Mouse (Mus musculus) forebrain, embryonic 12.5 days (tissue): Measurements from ENCODE around the gene Cct5. TPM values are rescaled to one million over a fixed set of nuclear protein-coding genes. Genes with fewer than 3 reads are reported as not detected.

Source experiments
- ATAC-seq: fragments of 200-750 bp; cut with Nextera tagmentation; 2 replicates; pipeline ENCODE4 v1.8.0; 2017; ENCODE audit warnings: moderate TSS enrichment; ENCODE audit not compliant: low FRiP score
- H3K27ac ChIP-seq: fragments of 300-500 bp; sonication (generic); 2 replicates; pipeline ENCODE4 v1.5.1; 2016; ENCODE audit warnings: mild to moderate bottlenecking
- H3K27me3 ChIP-seq: fragments of 300-500 bp; sonication (generic); 2 replicates; pipeline ENCODE4 v1.6.1; 2016; ENCODE audit warnings: mild to moderate bottlenecking
- H3K36me3 ChIP-seq: fragments of 300-500 bp; sonication (generic); replicated peaks from 2 replicates; pipeline ENCODE4 v1.6.1; 2016; ENCODE audit warnings: mild to moderate bottlenecking
- H3K4me1 ChIP-seq: fragments of 300-500 bp; sonication (generic); 2 replicates; pipeline ENCODE4 v1.6.1; 2016
- H3K4me2 ChIP-seq: fragments of 300-500 bp; sonication (generic); 2 replicates; pipeline ENCODE4 v1.6.1; 2016; ENCODE audit warnings: mild to moderate bottlenecking, moderate library complexity
- H3K4me3 ChIP-seq: fragments of 300-500 bp; sonication (generic); replicated peaks from 2 replicates; pipeline ENCODE4 v1.5.1; 2016; ENCODE audit warnings: mild to moderate bottlenecking
- H3K9ac ChIP-seq: fragments of 300-500 bp; sonication (generic); 2 replicates; pipeline ENCODE4 v1.6.1; 2016; ENCODE audit warnings: mild to moderate bottlenecking
- H3K9me3 ChIP-seq: fragments of 300-500 bp; sonication (generic); 2 replicates; pipeline ENCODE4 v1.6.1; 2016
- WGBS: fragments of 180-500 bp; shearing (Covaris S2); methylation state at CpG from one replicate; pipeline ENCODE4 v1.1.7; 2016; 5-methylcytosine and 5-hydroxymethylcytosine counted together
- polyA plus RNA-seq: library from polyadenylated mRNA; unstranded; fragments of >200 nt; fragmentation: Nextera tagmentation; extraction: Ambion mirVana; gene quantifications from 2 replicates; pipeline ENCODE4 v1.2.1, GENCODE M21; 2016

Cct5 gene
- polyA plus RNA-seq, 1 experiment from 2014 or later, result 617 TPM

DNA sequence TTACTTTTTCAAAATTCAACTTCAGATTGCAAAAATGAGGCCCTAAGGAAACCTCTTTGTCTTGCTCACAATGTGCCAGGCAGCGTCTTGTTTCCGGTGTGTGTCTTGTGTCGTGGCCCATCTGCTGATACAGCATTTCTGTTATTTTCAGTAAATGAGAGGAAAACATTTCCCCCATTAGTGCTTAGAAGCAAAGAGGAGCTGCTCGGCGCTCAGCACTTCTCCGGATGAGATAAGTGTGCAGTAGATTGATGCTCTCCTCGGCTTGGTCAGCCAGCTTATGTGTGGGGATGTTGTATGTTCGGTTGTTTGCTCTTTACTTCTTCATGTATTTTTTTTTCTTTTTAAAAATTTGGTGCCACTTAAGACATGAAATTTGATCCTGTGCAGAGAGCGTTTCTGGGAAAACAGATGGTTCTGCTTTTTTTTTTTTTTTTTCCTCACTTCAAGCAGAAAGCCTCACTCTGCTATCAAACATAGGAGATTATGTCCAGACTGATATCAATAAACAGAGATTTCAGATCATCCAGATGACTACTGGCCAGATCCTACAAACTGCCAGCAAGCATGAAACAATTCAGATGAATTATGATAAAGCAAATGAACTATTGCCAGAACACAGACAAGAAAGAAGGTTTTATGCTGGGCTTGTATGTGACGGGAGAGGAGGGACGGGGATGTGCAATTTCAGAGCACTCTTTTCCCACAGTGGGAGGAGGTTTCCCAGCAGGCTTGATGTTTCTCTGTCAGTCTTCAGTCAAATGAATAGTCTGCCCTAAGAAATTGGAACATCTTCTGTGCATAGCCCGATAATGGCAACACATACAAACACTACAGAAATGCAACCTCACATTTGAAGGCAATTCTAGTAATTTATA lies 25.9 kb upstream of the Cct5 start:
- peak overlapping the region; percentile 78 for H3K27ac ChIP-seq

DNA sequence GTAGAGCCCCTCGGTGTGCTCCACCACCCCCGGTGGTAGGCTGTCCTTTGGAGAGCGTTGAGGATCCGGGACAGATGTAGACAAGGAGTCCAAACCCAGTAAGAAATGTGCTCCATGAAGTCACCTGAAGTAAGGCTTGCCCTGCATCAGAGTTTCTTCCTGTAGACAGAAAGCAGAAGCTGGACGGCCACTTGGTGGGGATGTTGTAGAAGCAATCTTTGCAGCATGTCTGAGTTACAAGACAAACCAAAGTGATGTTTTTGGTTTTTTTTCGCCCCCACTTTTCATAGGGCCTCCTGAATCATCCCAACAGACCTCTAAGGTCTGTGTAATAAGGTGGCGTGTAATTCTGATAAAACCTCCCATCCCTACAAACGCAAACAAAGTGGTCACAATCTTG lies 17.9 kb upstream of the Cct5 start:
- H3K9ac ChIP-seq, result no peak overlapping the region
- peaks cover 51% of the 10 kb centered on the region for H3K36me3 ChIP-seq
- no peak overlapping the region for H3K4me3 ChIP-seq
- no peaks in the 10 kb centered on the region for H3K9me3 ChIP-seq
- H3K4me1 ChIP-seq, result no peaks in the 10 kb centered on the region
- no peak overlapping the region for H3K4me2 ChIP-seq
- H3K27ac ChIP-seq, result no peak overlapping the region
- 94% methylated on average over 8 of the region's 8 CpGs for WGBS
- ATAC-seq, result no peak
- H3K27me3 ChIP-seq, result no peaks in the 10 kb centered on the region

More for the DNA sequence above, 25.9 kb upstream of the Cct5 start:
- Histone ChIP-seq H3K9ac (no peak overlapping the region), H3K4me1 (peaks cover 5% of the 10 kb centered on the region; the same call in 1 of the 2 replicates), H3K9me3 (no peaks in the 10 kb centered on the region), H3K27me3 (no peaks in the 10 kb centered on the region), H3K4me2 (no peak overlapping the region), H3K4me3 (no peak overlapping the region), H3K36me3 (peaks cover 8% of the 10 kb centered on the region; the same call in 1 of the 2 replicates)
- ATAC-seq, result peak; percentile 36; the same call in 1 of the 2 replicates
- 45% methylated on average over 12 of the region's 12 CpGs for WGBS

DNA sequence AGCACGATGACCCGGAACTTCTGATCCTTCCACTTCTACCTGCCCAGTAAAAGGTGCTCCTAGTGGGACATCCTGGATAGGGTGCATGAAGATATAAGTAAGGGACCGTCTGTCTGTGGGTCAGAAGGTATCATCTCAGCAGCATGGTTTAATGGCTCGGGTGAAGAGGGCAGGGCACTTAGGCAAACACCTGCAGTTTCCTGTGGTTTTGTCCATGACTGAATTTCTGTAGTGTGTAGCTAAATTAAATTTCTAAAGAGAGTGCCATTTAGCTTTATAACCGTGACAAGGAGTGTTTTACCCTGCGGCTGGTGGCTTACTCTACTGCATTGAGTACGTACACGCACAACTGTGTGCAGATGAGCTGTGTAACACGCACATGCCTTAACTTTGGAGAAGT lies 15.7 kb upstream of the Cct5 start:
- Histone ChIP-seq H3K9ac (no peak overlapping the region), H3K4me1 (no peaks in the 10 kb centered on the region), H3K4me3 (no peak overlapping the region), H3K4me2 (no peak overlapping the region), H3K9me3 (no peaks in the 10 kb centered on the region), H3K36me3 (peaks cover 43% of the 10 kb centered on the region), H3K27ac (no peak overlapping the region), H3K27me3 (no peaks in the 10 kb centered on the region)
- ATAC-seq, result no peak
- WGBS, result 96% methylated on average over 9 of the region's 9 CpGs

DNA sequence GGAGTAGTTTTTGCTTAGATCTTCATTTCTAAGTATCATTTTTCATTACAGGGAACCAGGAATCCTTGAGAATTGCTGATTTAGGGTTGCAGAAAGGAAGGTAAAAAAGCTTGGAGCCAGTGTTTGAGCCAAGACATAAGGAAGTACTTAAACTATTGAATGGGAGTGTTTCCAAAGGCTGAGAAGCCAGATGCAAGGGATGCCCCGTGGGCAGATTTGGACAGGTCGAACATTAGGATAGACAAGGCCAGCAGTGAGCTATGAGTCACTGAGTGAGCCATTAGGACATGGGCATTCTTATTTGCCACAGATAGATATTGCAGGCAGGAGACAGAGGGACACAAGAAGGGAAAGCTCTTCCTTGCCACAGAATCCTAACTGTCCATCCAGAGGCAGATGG lies 13.1 kb upstream of the Cct5 start:
- no peaks in the 10 kb centered on the region for H3K27me3 ChIP-seq
- no peak overlapping the region for H3K27ac ChIP-seq
- no peak overlapping the region for H3K4me2 ChIP-seq
- no peak for ATAC-seq
- H3K4me1 ChIP-seq, result no peaks in the 10 kb centered on the region
- H3K9me3 ChIP-seq, result no peaks in the 10 kb centered on the region
- 92% methylated on average over 2 of the region's 2 CpGs for WGBS
- H3K4me3 ChIP-seq, result no peak overlapping the region
- H3K9ac ChIP-seq, result no peak overlapping the region
- peaks cover 29% of the 10 kb centered on the region for H3K36me3 ChIP-seq

DNA sequence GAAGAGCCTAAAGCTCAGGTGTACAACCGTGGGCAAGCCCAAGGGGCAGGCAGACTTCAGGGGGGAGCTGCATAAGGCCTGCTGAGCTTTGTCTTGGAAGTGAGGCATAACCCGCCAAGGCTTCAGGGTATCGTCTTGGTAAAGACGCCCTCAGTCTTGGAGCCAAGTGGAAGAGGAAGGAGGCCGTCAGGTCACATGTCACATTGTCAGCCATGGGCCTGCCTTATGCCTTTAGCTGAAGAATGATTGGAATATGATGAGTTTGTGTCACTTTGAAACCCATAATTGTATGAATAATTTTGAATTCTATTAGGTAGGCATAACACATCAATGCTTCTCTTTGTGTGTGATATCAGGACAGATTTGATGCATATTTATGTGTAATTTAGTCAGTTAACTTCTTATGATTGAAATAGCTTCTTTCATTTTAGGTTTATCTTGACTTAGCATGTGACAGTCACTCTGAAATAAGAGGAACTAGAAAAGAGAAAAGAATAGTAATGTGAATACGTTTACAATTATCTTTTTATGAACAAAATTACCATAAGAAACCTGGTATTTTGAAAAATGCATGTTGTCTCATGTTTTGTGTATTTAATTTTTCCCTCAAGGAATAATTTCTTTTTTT lies 12.3 kb upstream of the Cct5 start:
- Histone ChIP-seq H3K4me2 (no peak overlapping the region), H3K27ac (no peak overlapping the region), H3K9ac (no peak overlapping the region), H3K27me3 (no peaks in the 10 kb centered on the region), H3K4me1 (no peaks in the 10 kb centered on the region), H3K9me3 (no peaks in the 10 kb centered on the region), H3K4me3 (no peak overlapping the region), H3K36me3 (peaks cover 22% of the 10 kb centered on the region)
- no peak for ATAC-seq
- WGBS, result 88% methylated on average over 6 of the region's 6 CpGs

DNA sequence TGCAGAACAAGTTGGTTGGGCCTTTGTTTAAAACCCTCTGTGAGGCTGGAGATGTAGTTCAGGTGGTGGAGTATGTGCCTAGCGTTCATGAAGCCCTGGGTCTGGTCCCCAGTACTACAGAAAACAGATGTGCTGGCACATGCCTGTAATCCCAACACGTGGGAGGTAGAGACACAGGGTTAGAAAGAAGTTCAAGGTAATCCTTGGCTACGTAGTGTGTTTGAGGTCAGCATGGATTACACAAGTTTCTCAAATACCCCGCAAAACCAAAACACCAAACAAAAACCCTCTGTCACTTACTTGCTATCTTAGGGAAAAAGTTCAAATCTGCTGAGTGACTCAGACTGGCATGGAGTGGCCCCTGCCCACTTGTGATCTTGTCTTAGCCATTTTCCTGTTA lies 10.4 kb upstream of the Cct5 start:
- Histone ChIP-seq H3K36me3 (peaks cover 4% of the 10 kb centered on the region), H3K4me2 (no peak overlapping the region)

DNA sequence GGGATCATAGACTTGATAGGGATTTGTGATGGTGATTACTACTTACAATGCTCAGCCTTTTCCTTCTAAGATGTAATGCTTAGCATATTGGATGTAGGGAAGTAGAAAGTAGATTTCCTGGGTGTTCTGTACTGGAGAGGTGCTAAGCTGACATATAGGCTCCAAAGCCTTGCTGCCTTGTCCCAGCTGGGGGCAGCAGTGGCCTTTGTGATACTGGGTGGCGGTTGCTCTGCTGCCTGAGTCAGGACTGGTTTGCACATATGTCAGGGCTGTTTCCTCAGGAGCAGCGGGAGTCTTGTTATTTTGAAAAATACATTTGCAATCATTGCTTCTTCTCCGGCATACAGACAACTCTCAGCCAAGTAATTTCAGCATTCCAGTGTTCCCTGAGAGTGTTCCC lies 9.4 kb upstream of the Cct5 start:
- H3K4me3 ChIP-seq, result no peak overlapping the region
- no peak overlapping the region for H3K9ac ChIP-seq
- no peaks in the 10 kb centered on the region for H3K9me3 ChIP-seq
- no peaks in the 10 kb centered on the region for H3K4me1 ChIP-seq
- 69% methylated on average over 3 of the region's 3 CpGs for WGBS
- H3K4me2 ChIP-seq, result no peak overlapping the region
- no peaks in the 10 kb centered on the region for H3K27me3 ChIP-seq
- ATAC-seq, result peak; percentile 79
- H3K27ac ChIP-seq, result no peak overlapping the region
- no peaks in the 10 kb centered on the region; the same call in 1 of the 2 replicates for H3K36me3 ChIP-seq

More for the DNA sequence above, 10.4 kb upstream of the Cct5 start:
- Histone ChIP-seq H3K4me1 (no peaks in the 10 kb centered on the region), H3K9ac (no peak overlapping the region), H3K9me3 (no peaks in the 10 kb centered on the region), H3K27me3 (no peaks in the 10 kb centered on the region), H3K4me3 (no peak overlapping the region), H3K27ac (no peak overlapping the region)
- ATAC-seq, result no peak
- WGBS, result 97% methylated on average over 4 of the region's 4 CpGs

DNA sequence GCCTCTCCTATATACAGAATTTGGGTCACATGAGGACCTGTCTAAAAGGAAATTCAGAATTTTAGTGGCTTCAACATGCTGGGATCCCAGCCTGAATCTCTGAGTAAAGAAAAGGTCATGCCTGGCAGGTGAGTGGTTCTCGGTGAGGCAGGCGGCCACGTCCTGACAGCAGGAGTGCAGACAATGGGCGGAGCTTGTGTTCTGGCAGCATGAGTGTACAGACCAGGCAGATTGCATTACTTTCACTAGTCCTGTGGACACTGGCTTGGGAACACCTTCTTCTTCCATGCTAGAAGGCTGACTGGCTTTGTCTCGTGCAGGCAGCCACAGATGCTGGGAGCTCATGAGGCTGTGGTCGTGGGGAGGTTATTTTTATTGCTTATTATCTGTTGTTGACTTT lies 5.2 kb upstream of the Cct5 start:
- no peaks in the 10 kb centered on the region for H3K9me3 ChIP-seq
- no peaks in the 10 kb centered on the region for H3K36me3 ChIP-seq
- H3K9ac ChIP-seq, result no peak overlapping the region
- H3K27me3 ChIP-seq, result no peaks in the 10 kb centered on the region
- 80% methylated on average over 6 of the region's 6 CpGs for WGBS
- ATAC-seq, result no peak
- no peak overlapping the region for H3K4me3 ChIP-seq
- H3K4me1 ChIP-seq, result peaks cover 8% of the 10 kb centered on the region
- H3K27ac ChIP-seq, result no peak overlapping the region
- no peak overlapping the region for H3K4me2 ChIP-seq

DNA sequence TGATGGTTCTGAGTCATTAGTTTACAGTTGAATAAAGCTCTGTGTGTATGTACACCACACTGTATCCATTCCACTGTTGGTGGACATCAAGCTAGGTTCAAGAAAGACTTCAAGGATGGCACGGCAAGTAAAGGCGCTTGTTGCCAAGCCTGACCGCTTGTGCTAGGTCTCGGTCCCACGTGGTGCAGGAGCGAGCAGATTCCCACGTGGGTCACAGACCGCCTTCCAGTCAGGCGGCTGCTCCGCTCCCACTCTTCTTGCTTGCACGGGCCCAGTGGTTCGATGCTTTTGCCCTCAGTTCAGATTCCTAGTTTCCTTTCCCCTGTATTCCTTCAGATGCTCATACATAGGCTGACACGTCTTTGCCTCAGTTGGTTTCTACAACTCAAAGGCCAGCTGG lies 1.5 kb upstream of the Cct5 start:
- ATAC-seq, result no peak
- 84% methylated on average over 13 of the region's 13 CpGs for WGBS
- no peaks in the 10 kb centered on the region for H3K27me3 ChIP-seq
- H3K4me3 ChIP-seq, result peak overlapping the region; percentile 92; the same call in 1 of the 2 replicates
- H3K9me3 ChIP-seq, result no peaks in the 10 kb centered on the region
- peaks cover 28% of the 10 kb centered on the region for H3K4me1 ChIP-seq
- peak overlapping the region; percentile 93; the same call in 1 of the 2 replicates for H3K27ac ChIP-seq
- peak overlapping the region; percentile 93; the same call in 1 of the 2 replicates for H3K9ac ChIP-seq
- no peaks in the 10 kb centered on the region for H3K36me3 ChIP-seq
- peak overlapping the region; percentile 54 for H3K4me2 ChIP-seq

DNA sequence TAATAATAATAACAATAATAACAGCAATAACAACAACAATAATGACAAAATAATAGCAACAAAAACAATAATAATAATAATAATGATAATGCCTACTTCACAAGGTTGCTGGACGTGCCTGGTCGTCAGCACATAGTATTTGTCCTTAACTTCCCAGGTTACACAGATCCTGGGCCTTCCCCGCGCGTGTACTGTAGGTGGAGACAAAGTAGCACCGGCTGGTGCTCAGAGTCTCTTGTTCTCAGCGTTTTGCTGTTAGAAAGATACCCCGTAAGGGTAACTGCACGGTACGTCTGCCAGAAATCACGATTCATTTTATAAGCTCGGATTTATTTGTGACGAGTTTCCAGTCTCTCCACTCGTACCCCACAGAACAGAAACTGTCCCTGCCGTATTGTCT lies 822 bp upstream of the Cct5 start:
- peak; percentile 74 for ATAC-seq
- H3K27ac ChIP-seq, result peak overlapping the region; percentile 93
- peak overlapping the region; percentile 93 for H3K9ac ChIP-seq
- H3K9me3 ChIP-seq, result no peaks in the 10 kb centered on the region
- peaks cover 5% of the 10 kb centered on the region for H3K36me3 ChIP-seq
- peak overlapping the region; percentile 54 for H3K4me2 ChIP-seq
- peaks cover 28% of the 10 kb centered on the region for H3K4me1 ChIP-seq
- H3K27me3 ChIP-seq, result no peaks in the 10 kb centered on the region
- peak overlapping the region; percentile 92 for H3K4me3 ChIP-seq
- 10% methylated on average over 15 of the region's 15 CpGs for WGBS

DNA sequence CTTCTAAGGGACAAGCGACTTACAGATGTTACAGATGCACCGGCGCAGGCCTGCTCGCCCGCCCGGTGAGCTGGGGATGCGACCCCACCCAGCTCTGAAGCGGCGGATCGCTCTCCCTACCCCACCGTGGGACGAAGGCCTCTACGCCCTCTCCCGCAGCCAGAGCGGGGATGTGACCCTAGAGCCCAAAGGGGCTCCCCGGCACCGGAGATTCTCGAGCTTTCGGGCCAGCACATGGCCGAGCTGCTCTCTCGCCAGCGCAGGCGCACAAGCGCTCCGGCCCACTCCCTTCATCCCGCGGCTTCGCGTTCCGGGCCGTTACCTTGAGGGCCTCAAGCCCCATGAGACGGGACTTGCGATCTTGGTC lies 342 bp downstream of the Cct5 start:
- Histone ChIP-seq H3K27me3 (no peaks in the 10 kb centered on the region), H3K9ac (peak overlapping the region; percentile 93), H3K9me3 (no peaks in the 10 kb centered on the region), H3K4me3 (peak overlapping the region; percentile 92), H3K36me3 (peaks cover 12% of the 10 kb centered on the region), H3K4me2 (peak overlapping the region; percentile 97), H3K4me1 (peaks cover 28% of the 10 kb centered on the region), H3K27ac (peak overlapping the region; percentile 93)
- under 1% methylated on average over 33 of the region's 33 CpGs for WGBS
- ATAC-seq, result peak; percentile 79

DNA sequence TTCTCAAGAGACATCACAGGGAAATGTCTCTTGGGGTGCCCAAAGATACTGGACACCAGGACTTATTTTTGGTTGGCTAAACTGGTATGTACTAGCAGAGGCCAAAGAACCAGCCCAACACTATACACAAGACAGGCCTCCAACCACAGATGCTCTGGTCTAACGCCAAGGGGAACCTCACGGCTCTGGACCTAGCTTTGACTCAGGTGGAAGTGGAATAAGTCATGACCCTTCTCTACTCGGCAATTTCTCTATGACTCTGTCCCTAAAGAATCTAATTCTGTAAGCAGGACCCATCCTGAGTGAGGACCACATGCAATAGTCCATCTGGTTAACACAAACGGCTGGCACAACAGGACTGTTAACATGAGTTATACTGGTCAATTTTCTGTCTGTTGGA lies 1.8 kb downstream of the Cct5 start:
- no peaks in the 10 kb centered on the region for H3K27me3 ChIP-seq
- peaks cover 26% of the 10 kb centered on the region for H3K36me3 ChIP-seq
- H3K9me3 ChIP-seq, result no peaks in the 10 kb centered on the region
- no peak overlapping the region for H3K9ac ChIP-seq
- WGBS, result 82% methylated on average over 4 of the region's 4 CpGs
- ATAC-seq, result no peak
- no peak overlapping the region for H3K27ac ChIP-seq
- peak overlapping the region; percentile 97 for H3K4me2 ChIP-seq
- peak overlapping the region; percentile 92 for H3K4me3 ChIP-seq
- peaks cover 28% of the 10 kb centered on the region for H3K4me1 ChIP-seq
